8 mouse cellular contexts compared by ENCODE assay signal in genomic region chr11:120950281-120951202, GRCm38 (mm10). TPM values are rescaled to one million over a fixed set of nuclear protein-coding genes. Genes with fewer than 3 reads are reported as not detected.
DNase-seq lines count a peak whose midpoint lies in the region; ATAC-seq and TF ChIP-seq lines count a peak whose summit lies in the region.

No protein-coding gene starts in this region.

- peak; percentile 90 for DNase-seq in forebrain, embryonic 14.5 days (ENCODE audit: low spot score)
- DNase-seq in heart, postnatal 14 days: peak; percentile 85 to 88
- DNase-seq in large intestine, adult 2 months (ENCODE audit: low read depth, low spot score): peak; percentile 75
- DNase-seq in liver, postnatal 0 days: peak; percentile 96
- peak; percentile 83 for DNase-seq in telencephalon, adult 2 months (ENCODE audit: low read depth, low spot score)

- H3K4me3 ChIP-seq in E14TG2a.4 (replicated peaks; ENCODE audit: low read length): peak overlapping the region; percentile 93
- H3K4me3 ChIP-seq in forebrain, embryonic 14.5 days (ENCODE audit: low read depth, low read length): peak overlapping the region; percentile 43
- peak overlapping the region; percentile 58 for H3K4me3 ChIP-seq in liver, postnatal 0 days (ENCODE audit: low read depth, low read length)
- H3K4me3 ChIP-seq in neural tube, embryonic 13.5 days: peak overlapping the region; percentile 43

- H3K4me2 ChIP-seq in forebrain, embryonic 14.5 days (ENCODE audit: low read length): peak overlapping the region; percentile 65
- H3K4me2 ChIP-seq in liver, postnatal 0 days (ENCODE audit: low read depth, low read length): peak overlapping the region; percentile 87
- peak overlapping the region; percentile 62 for H3K4me2 ChIP-seq in neural tube, embryonic 13.5 days

- intact Hi-C loops in heart, postnatal 14 days (cut with DNase I): no loop called here

- H3K4me1 ChIP-seq in E14TG2a.4 (replicated peaks; ENCODE audit: low read depth, low read length): peaks cover 82% of the 10 kb centered on the region
- peaks cover 23% of the 10 kb centered on the region for H3K4me1 ChIP-seq in forebrain, embryonic 14.5 days (ENCODE audit: control insufficient read depth, insufficient read depth, low read length)
- peaks cover 55% of the 10 kb centered on the region for H3K4me1 ChIP-seq in liver, postnatal 0 days (ENCODE audit: insufficient read depth)
- peaks cover 37% of the 10 kb centered on the region for H3K4me1 ChIP-seq in neural tube, embryonic 13.5 days (replicated peaks)

- peaks cover 32% of the 10 kb centered on the region for H3K27me3 ChIP-seq in E14TG2a.4 (ENCODE audit: insufficient read depth, low read length)
- peaks cover 21% of the 10 kb centered on the region for H3K27me3 ChIP-seq in forebrain, embryonic 14.5 days (replicated peaks; ENCODE audit: control insufficient read depth, insufficient read depth, low read length)
- no peaks in the 10 kb centered on the region; the same call in 1 of the 2 replicates for H3K27me3 ChIP-seq in liver, postnatal 0 days (ENCODE audit: insufficient read depth, low read length)
- peaks cover 32% of the 10 kb centered on the region for H3K27me3 ChIP-seq in neural tube, embryonic 13.5 days

- WGBS in forebrain, embryonic 14.5 days: 3% methylated on average over 39 of the region's 39 CpGs
- WGBS in large intestine, adult 2 months: 6% methylated on average over 39 of the region's 39 CpGs
- WGBS in liver, postnatal 0 days (ENCODE audit: insufficient replicate concordance): 8% methylated on average over 39 of the region's 39 CpGs
- whole genome bisulfite sequencing in neural tube, embryonic 13.5 days: 2% methylated on average over 39 of the region's 39 CpGs

- peak overlapping the region; percentile 27; the same call in 1 of the 2 replicates for H3K27ac ChIP-seq in forebrain, embryonic 14.5 days (ENCODE audit: low read depth, low read length)
- H3K27ac ChIP-seq in liver, postnatal 0 days (ENCODE audit: low read depth): peak overlapping the region; percentile 68
- H3K27ac ChIP-seq in neural tube, embryonic 13.5 days (replicated peaks): 0 out of 2 replicates have a peak overlapping the region, but pooled peaks have one; percentile 28

- peak; percentile 77 for ATAC-seq in cerebellum, adult (ENCODE audit: insufficient number of reproducible peaks, low FRiP score, low TSS enrichment)
- ATAC-seq in forebrain, embryonic 14.5 days: peak; percentile 87
- ATAC-seq in liver, postnatal 0 days: peak; percentile 93
- peak; percentile 69; the same call in 1 of the 2 replicates for ATAC-seq in neural tube, embryonic 13.5 days (ENCODE audit: low read depth)

- no peak for TF ChIP-seq EP300 in liver, postnatal 0 days (IDR thresholded peaks at IDR 0.05; ENCODE audit: low read depth)

- H3K9ac ChIP-seq in forebrain, embryonic 14.5 days (ENCODE audit: low read length): peak overlapping the region; percentile 58
- peak overlapping the region; percentile 71 for H3K9ac ChIP-seq in liver, postnatal 0 days (replicated peaks)
- H3K9ac ChIP-seq in neural tube, embryonic 13.5 days: peak overlapping the region; percentile 63

- H3K9me3 ChIP-seq in E14TG2a.4 (ENCODE audit: low read length): no peaks in the 10 kb centered on the region
- H3K9me3 ChIP-seq in forebrain, embryonic 14.5 days (replicated peaks; ENCODE audit: control insufficient read depth, low read length): no peaks in the 10 kb centered on the region
- no peaks in the 10 kb centered on the region for H3K9me3 ChIP-seq in liver, postnatal 0 days (ENCODE audit: low read length)
- H3K9me3 ChIP-seq in neural tube, embryonic 13.5 days: no peaks in the 10 kb centered on the region

- H3K36me3 ChIP-seq in E14TG2a.4 (ENCODE audit: insufficient read depth, low read length): peaks cover 50% of the 10 kb centered on the region
- H3K36me3 ChIP-seq in forebrain, embryonic 14.5 days (ENCODE audit: control insufficient read depth, insufficient read depth, low read length): 0 out of 2 replicates have a peak, but pooled peaks cover 1% of the 10 kb centered on the region
- H3K36me3 ChIP-seq in liver, postnatal 0 days (replicated peaks; ENCODE audit: insufficient read depth, low read length): peaks cover 9% of the 10 kb centered on the region; the same call in 1 of the 2 replicates
- H3K36me3 ChIP-seq in neural tube, embryonic 13.5 days: peaks cover 5% of the 10 kb centered on the region

- no peak for TF ChIP-seq CTCF in E14TG2a.4 (conservative IDR thresholded peaks at IDR 0.05; ENCODE audit: low read length)
- peak; percentile 24 for TF ChIP-seq CTCF in liver, postnatal 0 days (IDR thresholded peaks at IDR 0.05; ENCODE audit: low read depth)

RNA-seq across cellular contexts. Expression of gene Slc16a3, which starts 2.3 kb away (rescaled TPM):
- polyA plus RNA-seq in forebrain, embryonic 14.5 days (2014; fragmentation: Nextera tagmentation; extraction: Ambion mirVana): 3.8 and 5.6 TPM in 2 replicates
- total RNA-seq in heart, postnatal 14 days (2021): 1 to 10 TPM; 1.9 to 2.2 TPM
- polyA plus RNA-seq in large intestine, adult 2 months (2012; rRNA removed): 12.8 and 36.6 TPM in 2 replicates
- polyA plus RNA-seq in liver, postnatal 0 days (2015; fragmentation: Nextera tagmentation; extraction: Ambion mirVana): 9.9 and 13.9 TPM in 2 replicates
- 12.7 and 16.8 TPM in 2 replicates for polyA plus RNA-seq in neural tube, embryonic 13.5 days (2015; fragmentation: Nextera tagmentation; extraction: Ambion mirVana)

RNA-seq across cellular contexts. Expression of gene Ccdc57, which starts 17.9 kb away (rescaled TPM):
- 5.0 and 6.5 TPM in 2 replicates for polyA plus RNA-seq in forebrain, embryonic 14.5 days (2014; fragmentation: Nextera tagmentation; extraction: Ambion mirVana)
- total RNA-seq in heart, postnatal 14 days (2021): 1 to 10 TPM; 1.2 to 1.6 TPM
- polyA plus RNA-seq in large intestine, adult 2 months (2012; rRNA removed): 0.90 and 1.1 TPM in 2 replicates
- 1.2 and 1.4 TPM in 2 replicates for polyA plus RNA-seq in liver, postnatal 0 days (2015; fragmentation: Nextera tagmentation; extraction: Ambion mirVana)
- polyA plus RNA-seq in neural tube, embryonic 13.5 days (2015; fragmentation: Nextera tagmentation; extraction: Ambion mirVana): 3.9 and 4.2 TPM in 2 replicates

RNA-seq across cellular contexts. Expression of gene Csnk1d, which starts 40.6 kb away (rescaled TPM):
- 51.5 and 59.6 TPM in 2 replicates for polyA plus RNA-seq in forebrain, embryonic 14.5 days (2014; fragmentation: Nextera tagmentation; extraction: Ambion mirVana)
- 10 to 100 TPM; 70.8 to 73.8 TPM for total RNA-seq in heart, postnatal 14 days (2021)
- 74.9 and 77.2 TPM in 2 replicates for polyA plus RNA-seq in large intestine, adult 2 months (2012; rRNA removed)
- 29.9 and 30.0 TPM in 2 replicates for polyA plus RNA-seq in liver, postnatal 0 days (2015; fragmentation: Nextera tagmentation; extraction: Ambion mirVana)
- polyA plus RNA-seq in neural tube, embryonic 13.5 days (2015; fragmentation: Nextera tagmentation; extraction: Ambion mirVana): 135 and 138 TPM in 2 replicates

Comparison
In these comparisons a context has a peak if more than half of its experiments do, and no peak if none do; other contexts are left out.
1. Peak in every context shown above with its lines: DNase-seq, ATAC-seq, H3K4me3 ChIP-seq and H3K27ac ChIP-seq.
2. H3K4me3 ChIP-seq: peak in every context shown above with its lines; median percentile 93 in E14TG2a.4; 58 in liver, postnatal 0 days; 43 in forebrain, embryonic 14.5 days; 43 in neural tube, embryonic 13.5 days.